Mouse (Mus musculus) regulatory T cell (primary cell): Measurements from ENCODE around the gene Map3k10.

Source experiments
- in situ Hi-C: fragments of 300-600 bp; cut with MboI, MseI; formaldehyde crosslinking; loops from one replicate; pipeline ENCODE4 v1.15.1; 2025; ENCODE audit warnings: high pct_unique_total_duplicates

The Map3k10 gene

DNA sequence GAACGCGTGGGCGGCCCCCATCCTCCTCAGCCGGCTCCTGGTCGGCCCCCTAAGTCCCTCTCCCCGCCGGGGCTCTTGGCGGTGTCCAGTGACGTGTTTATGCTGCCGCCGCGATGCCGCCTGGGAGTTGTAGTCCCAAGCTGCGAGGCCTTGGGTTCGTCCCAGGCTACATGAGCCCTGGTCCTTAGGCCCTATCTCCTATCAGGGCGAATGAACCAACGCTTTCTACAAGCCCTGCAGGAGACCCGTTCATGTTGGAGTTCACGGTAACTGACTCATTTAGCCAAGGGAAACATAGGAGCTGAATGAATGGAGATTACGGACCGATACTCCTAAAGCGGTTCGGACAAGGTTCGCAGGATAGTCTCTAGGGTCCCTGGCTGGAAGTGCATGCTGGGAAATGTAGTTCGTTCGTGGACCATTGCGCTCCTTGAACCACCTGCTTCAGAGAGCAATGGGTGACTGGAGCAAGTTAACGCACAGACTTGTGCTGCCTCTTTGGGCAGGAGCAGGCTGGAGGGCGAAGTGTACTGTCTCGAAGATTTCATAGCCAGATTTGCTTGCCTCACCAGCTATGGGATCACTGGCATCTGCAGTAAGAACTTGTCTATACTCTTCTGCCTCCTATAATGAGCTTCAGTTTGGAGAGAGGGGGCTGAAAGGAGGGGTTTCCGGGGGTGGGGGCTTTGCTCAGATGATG is at the start of gene Map3k10:
TSS of gene Map3k10 (minus strand) at position 77 of the 700 bp plus-strand sequence.
- in situ Hi-C loops, result no loop called here

DNA sequence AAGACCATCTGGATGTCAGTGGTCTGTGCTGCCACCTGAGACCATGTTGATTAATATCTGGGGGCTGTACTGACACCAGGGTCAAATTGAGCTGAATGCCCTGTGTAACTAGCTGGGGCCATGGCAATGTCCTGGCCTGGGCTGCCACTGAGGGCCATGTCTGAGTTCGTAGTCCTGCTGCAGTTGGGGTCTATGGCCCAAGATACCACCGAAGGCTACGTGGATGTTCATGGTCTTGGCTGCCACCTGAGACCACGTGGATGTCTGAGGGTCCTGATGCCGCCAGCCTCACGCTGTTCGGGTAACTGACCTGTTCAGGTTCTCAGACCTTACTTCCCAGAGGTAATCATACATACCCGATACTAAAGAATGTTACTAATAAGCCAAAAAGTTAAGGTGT is 47.6 kb upstream of the Map3k10 start:
- in situ Hi-C loops, result no loop called here

DNA sequence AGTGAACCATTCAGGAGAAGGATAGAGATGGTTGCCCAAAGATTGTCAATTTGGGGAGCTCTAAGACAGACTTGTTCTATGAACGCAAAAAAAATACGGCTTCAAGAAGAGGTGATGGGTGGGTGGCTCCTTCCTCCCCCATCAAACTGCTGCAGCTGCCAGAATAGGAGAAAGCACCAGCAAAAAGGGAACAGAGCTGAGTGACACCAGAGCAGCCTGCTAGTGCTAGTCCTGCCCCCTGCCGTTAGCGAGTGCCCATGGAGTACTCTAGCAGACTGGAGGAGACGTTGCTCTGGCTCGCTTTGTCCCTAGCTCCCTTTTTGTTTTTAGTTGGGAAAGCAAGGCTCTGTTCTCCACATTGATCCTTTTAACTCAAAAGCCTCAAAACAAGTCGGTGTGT is 36.0 kb upstream of the Map3k10 start:
- in situ Hi-C loops, result no loop called here

DNA sequence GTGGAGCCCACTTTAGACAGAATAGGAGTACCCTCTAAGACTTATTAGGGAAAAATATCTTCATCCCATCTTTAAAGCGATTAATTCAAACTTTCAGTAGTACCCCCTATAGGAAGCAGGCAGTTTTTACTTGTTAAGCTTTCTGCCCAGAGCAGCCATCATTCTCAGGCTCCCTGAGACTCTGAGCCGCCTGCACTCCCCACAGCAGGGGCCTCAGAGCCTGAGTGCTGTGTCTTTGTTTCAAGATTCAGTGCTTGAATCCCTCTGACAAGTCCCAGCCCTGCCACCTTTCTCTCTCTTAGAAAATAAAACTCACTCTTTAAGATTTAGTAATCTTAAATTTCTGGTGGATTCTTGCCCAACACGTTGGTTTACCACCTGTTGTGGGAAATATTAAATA is 22.3 kb upstream of the Map3k10 start:
- in situ Hi-C loops, result no loop called here

DNA sequence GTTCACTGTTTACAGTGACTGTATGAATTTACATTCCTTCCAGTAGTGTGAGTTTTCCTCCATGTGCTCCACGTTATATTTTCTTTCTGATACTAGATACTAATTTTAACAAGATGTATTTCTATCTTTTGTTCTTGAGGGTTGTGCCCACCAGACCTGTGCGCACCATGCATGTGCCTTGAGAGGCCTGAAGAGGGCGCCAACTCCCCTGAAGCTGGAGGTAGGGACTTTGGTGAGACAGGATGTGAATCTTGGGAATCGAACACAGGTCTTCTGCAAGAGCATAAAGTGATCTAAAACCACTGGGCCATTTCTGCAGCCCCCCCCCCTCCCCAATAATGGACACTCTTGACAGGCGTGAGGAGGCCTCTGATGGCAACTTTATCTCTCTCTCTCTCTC is 16.7 kb upstream of the Map3k10 start:
- in situ Hi-C loops, result loop anchor here (5.0 kb wide), 1 partner anchor 41 kb away; the partner anchor contains the start of gene Zfp60

DNA sequence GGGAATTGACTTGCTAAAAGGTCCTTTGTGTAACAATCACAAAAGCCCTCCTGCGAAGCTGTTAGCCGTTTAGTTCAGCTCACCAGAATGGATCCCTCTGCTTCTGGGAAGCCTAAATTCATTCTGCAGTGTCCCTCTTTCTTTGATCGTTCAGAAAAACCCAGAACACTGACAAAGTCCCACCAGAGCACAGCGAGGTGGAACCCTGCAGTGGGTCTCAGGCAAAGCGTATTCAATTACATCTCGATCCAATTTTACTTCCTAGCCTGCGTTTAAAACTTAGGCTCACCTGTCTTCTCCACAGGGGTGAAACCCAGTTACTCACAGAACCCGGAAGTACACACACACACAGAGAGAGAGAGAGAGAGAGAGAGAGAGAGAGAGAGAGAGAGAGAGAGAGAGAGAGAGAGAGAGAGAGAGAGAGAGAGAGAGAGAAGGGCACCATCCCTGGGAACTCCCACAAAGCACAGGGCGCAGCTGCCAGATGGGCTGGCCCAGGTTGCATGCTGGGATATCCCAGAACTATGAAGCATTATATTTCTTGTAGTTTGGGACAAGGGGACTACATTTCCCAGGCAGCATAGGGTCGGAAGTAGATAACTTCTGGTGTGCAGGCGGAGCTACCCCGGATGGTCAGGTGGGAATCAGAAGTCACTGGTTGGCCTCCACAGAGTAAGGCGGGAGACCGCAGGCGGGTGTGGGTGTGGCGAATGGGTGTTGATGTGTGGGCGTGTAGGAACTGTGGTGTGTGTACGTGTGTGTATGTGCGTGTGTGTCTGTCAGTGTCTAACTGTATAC is 14.6 kb upstream of the Map3k10 start, which contains the start of gene Zfp607b:
TSS of gene Zfp607b (plus strand) at position 526 of the 798 bp plus-strand sequence.
- in situ Hi-C loops, result no loop called here

DNA sequence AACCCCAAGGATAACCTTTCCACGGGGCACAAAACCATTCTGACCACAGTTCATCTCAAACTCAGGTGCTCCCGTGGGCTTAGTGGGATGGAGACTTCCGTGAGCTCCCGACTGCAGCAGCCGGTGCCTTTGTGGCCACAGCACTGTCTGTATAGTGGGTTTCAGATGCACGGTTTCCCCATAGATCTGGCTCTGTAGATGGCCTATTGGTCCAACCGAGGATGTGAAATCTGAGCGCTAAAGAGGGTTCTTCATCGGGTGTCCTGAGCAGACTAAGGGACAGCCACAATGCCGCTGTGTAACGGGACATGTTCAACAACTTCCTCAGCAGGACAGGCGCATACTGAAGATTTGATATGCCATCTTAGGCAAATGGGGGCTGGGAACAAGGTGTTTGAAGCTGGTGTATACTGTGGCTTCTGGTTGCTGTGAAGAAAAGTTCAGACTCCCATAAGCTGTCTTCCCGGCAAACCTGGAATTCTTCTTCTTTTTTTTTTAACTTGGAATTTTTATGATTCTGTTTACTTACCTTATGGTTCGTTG is 13.9 kb upstream of the Map3k10 start:
- in situ Hi-C loops, result no loop called here

DNA sequence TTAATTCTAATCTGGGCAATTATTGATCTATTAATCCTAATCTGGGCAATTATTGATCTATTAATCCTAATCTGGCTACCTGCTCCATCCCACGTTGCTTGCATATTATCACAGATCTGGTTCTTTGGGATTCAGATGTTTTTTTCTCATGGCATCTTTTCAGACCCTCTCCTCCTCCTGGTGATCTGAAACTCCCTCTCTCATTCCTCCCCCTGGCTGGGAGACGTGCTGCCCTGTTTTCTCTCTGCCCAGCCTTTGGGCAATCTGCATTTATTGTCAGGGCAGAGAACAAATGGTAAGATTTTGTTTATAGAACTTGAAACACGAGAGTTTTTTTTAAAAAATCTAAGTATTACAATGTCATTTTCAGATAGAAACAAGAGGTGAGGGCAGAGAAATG is 13.4 kb upstream of the Map3k10 start:
- in situ Hi-C loops, result no loop called here

DNA sequence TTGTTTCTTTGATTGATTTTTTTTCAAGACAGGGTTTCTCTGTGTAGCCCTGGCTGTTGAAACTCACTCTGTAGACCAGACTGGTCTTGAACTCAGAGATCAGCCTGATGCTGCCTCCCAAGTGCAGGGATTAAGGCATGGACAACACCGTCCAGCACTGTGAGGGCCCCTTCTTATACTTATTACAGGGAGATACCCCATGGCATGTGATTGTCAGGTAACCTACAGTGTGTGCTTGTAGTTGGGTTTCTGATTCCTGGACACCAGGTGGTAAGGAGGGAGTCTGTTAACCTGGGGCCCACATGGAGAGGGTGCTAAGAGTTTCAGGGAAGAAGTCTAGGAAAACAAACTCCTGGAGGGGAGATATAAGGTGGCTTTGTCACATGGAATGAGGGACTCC is 12.6 kb upstream of the Map3k10 start:
- in situ Hi-C loops, result no loop called here

DNA sequence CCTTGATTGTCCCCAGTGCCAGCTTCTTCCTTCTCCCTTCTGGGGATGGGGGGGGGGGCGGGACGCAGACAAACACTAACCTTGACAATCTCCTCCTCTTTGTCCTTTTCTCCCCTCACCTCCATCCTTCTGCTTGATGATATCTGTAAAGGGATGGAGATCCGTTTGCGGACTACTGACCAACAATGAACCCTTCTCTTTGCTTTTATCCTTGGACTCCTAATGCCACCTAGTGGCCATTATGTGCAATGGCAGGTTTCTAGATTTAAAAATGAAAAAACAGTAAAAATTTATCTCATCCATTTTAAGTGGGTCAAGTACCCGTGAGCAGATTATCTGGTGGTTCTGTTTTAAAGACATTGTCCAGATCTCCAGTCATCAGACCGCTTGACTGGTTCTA is 11.3 kb upstream of the Map3k10 start:
- in situ Hi-C loops, result no loop called here

DNA sequence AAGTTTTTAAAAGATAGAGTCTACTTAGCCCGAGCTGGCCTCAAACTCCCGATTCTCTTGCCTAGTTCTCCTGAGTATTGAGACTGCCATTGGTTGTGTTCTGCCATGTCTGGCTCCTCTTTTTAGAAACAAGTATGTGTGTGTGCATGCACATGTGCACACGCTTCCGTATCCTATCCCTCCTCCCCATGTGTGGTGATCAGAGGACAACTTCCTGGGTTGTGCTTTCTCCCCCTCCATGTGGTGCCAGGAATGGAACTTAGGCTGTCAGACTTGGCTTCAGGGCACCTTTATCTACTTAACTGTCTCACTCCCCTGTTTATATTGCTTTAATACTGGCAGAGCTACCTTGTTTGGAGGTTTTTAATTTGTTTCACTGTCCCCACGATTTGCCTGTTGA is 10.8 kb upstream of the Map3k10 start:
- in situ Hi-C loops, result no loop called here

DNA sequence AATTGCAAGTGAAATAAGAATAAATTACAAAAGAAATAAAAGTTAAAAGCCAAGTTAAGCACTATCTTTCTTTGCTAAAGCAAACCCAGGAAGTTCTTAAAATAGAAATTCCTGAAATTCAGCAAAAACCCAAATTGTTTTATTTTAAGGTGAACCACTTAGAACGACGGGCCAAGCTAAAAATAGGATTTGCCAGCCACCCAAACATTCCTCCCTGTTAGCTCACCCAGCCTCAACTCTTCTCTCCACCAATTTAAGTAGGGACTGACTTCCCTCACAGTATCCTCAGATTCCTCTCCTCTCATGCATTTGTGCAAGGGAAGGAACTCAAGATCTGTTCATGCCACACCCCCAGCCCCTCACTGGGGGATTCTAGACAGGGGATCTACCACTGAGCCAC is 8.8 kb upstream of the Map3k10 start:
- in situ Hi-C loops, result no loop called here

DNA sequence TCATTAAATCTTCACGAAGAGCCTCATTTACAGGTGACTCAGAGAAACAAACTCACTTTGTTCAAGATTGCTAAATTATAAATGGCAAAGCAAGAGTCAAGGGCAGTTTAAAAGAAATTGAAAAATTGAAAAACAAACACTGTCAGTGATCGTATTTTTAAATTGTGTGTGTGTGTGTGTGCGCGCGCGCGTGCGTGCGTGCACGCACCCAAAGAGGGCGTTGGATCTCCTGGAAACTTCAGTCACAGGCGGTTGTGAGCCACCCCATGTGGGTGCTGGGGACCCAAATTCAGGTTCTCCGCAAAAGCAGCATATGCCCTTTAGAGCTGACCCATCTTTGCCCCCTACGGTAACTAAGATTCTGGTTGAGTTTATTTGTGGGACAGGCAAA is 819 bp upstream of the Map3k10 start:
- in situ Hi-C loops, result no loop called here

DNA sequence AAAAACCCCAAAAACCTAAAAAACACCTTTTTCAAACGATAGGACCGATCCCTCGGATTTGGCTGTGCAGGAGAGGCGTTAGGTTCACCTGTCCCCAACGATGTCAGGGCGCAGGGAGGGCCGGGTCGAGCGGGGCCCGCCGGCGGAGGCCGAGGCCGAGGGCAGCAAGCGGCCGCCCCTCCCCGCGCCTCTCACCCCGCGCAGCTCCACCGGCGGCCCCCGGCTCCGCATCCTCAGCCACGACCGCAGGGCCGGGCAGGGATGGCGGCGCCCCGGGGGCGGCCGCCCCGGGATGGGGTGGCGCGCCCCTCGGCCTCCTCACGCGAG is 240 bp downstream of the Map3k10 start:
- in situ Hi-C loops, result no loop called here

DNA sequence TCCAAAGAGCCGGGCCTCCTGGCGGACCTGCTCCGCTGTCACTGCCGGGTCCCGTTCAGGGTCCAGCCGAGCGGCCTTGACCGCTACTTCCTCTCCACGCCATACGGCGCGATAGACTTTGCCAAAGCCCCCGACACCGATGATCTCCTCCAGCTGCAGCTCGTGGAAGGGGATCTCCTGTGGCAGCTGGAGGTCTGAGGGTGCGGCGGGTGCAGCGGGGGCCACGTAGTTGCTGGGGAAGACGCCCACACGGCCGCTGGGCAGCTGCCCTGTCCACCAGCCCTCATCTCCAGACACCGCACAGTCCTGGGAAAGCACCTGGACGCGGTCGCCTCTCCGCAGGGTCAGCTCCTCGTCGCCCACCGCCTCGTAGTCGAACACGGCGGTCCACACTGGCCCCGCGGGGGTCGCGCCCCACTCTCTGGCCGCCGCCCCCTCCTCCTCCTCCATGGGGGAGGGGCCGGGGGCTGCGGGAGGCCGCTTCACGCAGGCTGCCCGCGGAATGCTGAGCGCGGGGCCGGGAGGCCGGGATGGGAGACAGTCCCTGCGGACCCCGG is 745 bp downstream of the Map3k10 start:
- in situ Hi-C loops, result no loop called here

DNA sequence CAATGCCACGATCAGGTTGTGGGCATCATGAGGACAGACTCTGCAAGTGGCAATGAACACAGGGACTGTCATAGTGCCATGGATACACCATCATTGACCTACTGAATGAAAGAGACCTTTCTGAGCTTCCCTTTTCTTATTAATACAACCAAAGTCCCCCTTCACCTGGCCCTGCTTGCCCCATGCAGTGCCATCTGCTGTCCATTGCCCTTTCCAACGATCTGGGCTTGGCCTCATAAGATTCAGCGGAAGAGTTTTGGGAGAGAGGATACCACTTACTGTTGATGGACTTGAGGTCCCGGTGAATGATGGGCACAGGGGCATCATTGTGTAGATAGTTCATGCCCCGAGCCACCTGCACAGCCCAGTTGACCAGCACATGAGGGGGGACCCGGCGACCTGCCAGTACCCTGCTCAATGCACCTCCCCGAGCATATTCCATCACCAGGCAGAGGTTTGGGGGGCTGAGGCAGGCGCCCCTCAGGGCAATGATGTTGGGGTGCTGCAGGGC is 1.3 kb downstream of the Map3k10 start:
- in situ Hi-C loops, result no loop called here

DNA sequence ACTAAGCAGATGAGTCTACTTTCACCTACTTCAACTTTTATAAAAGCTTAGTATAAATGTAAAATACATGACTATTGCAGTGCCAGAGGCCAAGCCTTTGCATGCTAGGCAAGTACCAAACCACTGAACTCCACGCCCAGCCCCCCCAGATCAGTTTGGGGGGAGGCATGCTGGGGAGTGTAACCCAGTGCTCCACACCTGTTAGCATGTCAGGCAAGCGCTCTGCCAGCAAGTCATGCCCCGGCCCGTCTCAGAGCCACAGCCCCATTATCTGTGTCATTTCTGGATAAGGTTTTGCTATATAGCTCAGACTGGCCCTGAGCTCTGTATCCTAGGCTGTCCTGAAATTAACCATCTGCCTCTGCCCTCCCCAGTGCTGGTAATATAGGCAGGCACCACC is 12.4 kb downstream of the Map3k10 start:
- in situ Hi-C loops, result no loop called here

DNA sequence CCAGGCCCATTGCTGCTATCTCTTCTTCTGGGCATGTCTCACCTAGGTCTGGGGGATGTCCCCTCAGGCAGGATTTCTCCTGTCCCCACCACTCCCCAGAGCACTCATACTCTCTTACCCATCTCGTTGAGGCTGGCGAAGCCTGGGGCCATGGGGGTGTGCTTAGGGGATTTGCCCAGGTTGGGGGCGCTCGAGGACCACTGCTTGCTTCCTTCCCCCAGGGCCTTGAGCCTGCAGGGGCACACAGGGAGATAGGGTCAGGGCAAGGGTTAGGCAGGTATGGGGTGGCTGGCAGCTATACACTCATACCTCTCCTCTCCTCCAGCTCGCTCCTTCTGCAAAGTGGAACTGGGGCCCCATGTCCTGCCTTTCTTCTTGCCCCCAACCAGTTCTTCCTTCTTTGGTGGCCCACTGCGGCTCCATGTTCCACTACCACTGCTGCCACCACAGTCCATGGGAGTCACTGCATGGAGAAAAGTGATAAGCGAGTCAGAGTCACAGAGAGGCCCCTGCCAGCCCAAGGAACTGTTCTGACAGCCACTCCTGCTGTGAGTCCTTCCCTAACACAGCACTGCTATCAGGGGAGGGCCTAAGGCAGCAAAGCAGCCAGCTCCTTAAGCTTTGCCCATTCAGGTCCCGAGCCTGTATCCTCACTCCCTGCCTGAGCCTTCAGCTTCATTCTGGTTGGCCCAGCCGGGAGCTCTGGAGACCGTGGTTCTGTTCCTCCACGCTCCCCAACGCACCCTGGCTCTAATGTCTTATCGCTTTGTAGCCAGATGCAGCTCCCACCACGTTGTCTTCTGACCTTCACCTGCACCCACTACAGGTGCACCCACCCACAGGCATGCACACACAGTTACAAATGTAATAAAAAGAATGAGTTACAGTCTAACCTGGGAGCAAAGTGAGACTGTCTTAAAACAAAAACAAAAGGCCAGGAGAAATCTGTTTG is 15.4 kb downstream of the Map3k10 start:
- in situ Hi-C loops, result no loop called here

DNA sequence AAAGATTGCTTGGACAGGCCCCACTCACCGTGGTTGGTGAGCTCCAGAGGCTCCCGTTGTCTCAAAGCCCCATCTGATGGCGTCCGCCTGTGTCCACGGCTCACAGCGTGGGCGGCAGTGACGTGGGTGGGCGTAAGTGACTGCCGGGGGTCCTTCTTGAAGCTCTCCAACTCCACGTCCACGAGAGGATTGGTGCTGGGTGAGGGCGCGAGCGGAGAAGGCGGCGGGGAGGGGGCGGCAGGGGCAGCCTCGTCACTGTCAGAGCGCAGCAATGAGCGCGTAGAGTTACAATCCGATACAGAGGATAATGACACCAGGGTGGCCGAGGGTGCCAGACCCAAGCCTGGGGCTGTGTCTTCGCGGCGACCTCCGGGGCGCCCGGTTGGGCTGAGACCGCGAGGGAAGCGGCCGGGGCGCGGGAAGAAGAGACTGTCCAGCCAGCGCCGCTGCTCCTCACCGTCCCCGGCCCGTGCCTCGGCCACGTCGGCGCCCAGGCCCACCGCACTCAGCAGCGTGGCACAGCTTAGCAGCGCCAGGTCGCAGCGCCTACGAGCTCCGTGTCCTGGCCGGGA is 16.5 kb downstream of the Map3k10 start:
- in situ Hi-C loops, result no loop called here

DNA sequence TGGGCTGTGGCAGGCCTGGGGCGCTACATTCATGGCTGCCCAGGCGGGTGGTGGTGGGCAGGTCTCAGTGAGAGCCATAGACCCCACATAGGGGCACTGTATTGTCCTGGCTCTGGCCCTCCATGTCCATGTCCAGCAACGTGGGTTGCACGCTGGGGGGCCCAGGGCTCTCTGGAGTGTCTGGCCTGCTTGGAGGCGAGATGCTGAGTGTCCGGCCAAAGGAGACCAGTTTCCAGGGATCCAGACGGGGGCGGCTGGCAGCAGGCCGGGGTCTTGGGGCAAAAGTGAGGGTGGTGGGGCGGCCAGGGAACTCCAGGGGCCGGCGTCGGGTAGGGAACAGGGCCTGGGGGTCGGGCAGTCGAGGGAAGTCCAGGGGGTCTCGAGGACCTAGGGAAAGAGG is 17.8 kb downstream of the Map3k10 start:
- in situ Hi-C loops, result no loop called here

DNA sequence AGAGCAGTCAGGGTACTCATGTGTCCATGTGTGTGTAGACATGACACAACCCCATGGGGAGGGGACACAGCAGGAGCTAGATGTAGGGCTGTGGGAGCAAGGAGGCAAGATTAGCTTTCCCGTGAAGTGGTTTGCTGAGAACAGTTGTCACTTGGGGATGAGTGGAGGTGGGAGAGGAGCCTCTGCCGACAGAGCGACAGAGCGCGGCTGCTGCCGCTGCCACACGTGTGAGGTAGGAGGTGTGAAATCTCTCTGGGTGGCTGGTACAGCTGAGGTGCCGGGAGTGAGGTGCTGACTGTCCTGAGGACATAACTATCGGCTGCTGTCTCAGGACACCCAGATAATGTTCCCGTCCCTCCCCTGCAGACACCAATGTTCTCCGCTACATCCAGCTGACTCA is 18.9 kb downstream of the Map3k10 start:
- in situ Hi-C loops, result no loop called here
